Mouse (Mus musculus) cerebellum, postnatal 14 days (tissue): ENCODE measurements around the gene Grin3b.
A peak's percentile ranks its signal among the peaks of the same experiment; 100 is the strongest.

Source experiments
- DNase-seq, 2 experiments: peaks; one replicate each; pipeline ENCODE4 v3.0.0; 2021; ENCODE audit warnings: mixed read lengths in 2 of 2

The Grin3b gene

GRCm38 (mm10) chr10:79970415-79971182, at the start of gene Grin3b:
TSS of gene Grin3b (plus strand) at chr10:79970715.
- DNase-seq: no peak

DNA sequence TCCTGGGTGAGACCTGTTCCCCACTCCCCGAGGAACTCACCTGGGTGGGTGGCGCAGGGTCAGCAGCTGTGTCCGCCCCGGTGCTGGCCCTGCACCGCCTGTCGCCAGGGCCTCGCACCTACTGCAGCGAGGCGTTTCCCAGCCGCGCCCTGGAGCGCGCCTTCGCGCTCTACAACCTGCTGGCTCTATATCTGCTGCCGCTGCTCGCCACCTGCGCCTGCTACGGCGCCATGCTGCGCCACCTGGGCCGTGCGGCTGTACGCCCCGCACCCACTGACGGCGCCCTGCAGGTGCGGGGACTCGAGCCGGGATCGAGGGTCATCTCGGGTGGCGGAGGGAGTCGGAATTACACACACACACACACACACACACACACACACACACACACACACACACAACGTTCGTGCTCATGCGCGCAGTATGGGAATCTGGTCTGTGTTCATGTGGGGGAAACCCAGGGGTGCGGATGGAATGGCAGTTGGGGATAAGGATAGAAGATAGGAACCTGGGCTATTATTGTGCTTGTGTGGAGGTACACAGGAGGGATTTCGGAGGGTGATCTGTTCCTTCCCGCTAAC, 49.5 kb upstream of the Grin3b start, which contains the start of gene R3hdm4:
Gene R3hdm4 (minus strand): TSS at position 251 of the 578 bp plus-strand sequence.
- DNase-seq: peak in 1 of 2 experiments; percentile 43

DNA sequence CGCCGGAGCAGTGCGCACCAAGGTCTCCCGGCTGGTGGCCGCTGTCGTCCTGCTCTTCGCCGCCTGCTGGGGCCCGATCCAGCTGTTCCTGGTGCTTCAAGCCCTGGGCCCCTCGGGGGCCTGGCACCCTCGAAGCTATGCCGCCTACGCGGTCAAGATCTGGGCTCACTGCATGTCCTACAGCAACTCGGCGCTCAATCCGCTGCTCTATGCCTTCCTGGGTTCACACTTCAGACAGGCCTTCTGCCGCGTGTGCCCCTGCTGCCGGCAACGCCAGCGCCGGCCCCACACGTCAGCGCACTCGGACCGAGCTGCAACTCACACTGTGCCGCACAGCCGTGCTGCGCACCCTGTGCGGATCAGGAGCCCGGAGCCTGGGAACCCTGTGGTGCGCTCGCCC, 48.9 kb upstream of the Grin3b start:
- no peak for DNase-seq

- DNase-seq: peak; percentile 98 to 99
Observed at GRCm38 (mm10) chr10:79924998-79925784, 45.3 kb upstream of the Grin3b start.

DNA sequence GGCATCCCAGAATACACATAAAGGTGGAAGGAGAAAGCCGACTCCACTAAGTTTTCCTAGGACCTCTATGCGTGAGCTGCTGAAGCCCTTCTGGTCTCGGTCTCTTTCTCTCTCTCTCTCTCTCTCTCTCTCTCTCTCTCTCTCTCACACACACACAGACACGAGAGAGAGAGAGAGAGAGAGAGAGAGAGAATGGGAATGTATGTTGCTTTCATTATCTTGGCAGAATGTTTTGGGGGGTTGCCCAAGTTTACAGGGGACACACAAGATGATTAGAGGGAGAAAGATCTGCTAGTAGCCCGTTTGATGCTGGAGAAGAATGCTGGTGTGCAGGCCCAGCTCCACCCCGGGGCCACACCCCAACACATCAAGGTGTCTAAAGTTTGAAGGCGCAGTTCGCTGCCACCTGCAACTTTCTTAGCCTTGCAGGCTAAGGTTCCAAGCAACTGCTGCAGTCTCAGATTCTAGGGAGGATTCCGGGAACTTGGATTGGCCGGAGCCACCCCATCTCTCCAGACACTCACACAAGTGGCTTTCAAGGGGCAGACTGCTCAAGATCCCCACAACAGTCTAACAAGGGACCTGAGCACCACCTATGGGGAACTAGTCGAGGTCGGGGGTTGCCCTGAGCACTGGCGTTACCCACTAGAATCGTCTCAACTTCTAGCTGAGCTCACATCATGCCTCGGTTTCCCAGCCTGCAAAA, 44.6 kb upstream of the Grin3b start:
- DNase-seq: peak in 1 of 2 experiments; percentile 46

DNA sequence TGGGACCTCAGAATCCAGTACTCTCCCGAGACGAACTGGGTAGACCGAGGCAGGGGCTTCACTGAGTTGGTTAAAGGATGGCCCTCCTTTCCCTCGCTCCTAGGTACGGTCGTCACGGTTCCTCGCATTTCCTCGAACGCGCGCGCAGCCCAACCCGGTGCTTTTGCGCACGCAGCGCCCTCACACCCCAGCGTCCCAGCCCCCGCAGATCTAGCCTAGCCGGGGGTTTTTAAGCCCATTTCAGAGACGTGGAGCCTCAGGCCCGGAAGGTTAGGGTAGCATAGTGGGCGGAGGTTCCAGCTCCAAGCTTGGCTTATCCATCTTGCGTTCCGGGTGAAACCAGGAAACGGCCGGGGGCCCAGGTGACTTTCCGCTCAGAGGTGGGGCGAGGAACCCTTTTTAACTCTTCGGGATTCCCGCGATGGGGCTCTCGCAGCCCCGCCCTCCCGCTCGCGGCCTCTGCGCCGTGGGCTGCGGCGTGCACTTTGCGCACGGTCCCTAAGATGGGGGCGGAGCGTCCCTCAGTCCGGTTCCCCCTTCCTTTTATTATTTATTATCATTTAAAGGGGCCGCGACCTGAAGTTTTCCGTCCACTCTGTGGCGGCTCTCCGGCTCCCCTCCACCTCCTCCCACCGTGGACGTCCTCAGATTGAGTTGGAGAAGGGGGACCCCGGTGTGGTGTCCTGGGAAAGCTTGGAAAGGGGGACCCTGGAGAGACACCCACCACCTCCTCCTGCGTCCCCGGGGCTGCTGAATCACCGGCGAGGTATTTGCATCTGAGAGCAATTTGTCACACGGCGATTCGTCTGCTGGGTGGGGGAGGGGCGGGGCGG, 43.8 kb upstream of the Grin3b start, which contains the start of gene Arid3a:
Gene Arid3a (plus strand): TSS at position 553 of the 833 bp plus-strand sequence.
- DNase-seq: peak; percentile 89 to 93

- peak; percentile 70 to 71 for DNase-seq
Observed at GRCm38 (mm10) chr10:79927324-79928029, 43.0 kb upstream of the Grin3b start.

DNA sequence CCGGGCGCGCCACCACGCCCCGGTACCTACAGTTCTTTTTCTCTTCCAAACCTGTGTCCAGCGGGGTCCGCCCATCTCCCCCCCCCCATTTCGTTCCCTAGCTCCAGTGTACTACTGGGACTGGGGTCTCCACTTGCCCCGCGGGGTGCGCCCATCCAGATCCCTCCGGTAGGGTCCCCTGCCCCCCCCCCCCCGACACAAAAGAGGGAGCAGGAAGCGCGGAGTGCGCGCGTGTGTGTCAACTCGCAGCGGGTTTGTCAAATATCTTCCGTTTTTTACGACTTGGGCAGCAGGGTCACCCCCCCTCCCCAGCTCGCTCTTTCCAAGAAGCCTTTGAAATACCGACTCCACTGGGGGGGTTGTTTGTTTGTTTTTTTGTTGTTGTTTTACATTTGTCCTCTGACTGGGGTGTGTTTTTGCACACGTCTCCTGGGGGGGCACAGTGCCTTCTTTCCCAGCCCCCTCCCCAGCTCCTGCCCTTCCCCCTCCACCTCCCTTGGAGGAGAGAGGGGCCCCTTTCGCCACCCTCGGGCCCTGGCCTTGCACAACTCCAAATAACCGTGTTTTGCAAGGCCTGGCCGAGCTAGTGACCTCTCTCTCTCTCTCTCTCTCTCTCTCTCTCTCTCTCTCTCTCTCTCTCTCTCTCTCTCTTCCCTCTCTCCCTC, 42.4 kb upstream of the Grin3b start:
- peak; percentile 44 to 50 for DNase-seq

- DNase-seq: peak in 1 of 2 experiments; percentile 57
Observed at GRCm38 (mm10) chr10:79928907-79929701, 41.4 kb upstream of the Grin3b start.

- DNase-seq: no peak
Observed at GRCm38 (mm10) chr10:79929967-79930825, 40.3 kb upstream of the Grin3b start.

GRCm38 (mm10) chr10:79930826-79931186, 39.7 kb upstream of the Grin3b start:
- DNase-seq: peak; percentile 43 to 50

- peak in 1 of 2 experiments; percentile 21 for DNase-seq
Observed at GRCm38 (mm10) chr10:79931797-79932196, 38.7 kb upstream of the Grin3b start.

GRCm38 (mm10) chr10:79932736-79933135, 37.8 kb upstream of the Grin3b start:
- DNase-seq: peak; percentile 63 to 69

DNA sequence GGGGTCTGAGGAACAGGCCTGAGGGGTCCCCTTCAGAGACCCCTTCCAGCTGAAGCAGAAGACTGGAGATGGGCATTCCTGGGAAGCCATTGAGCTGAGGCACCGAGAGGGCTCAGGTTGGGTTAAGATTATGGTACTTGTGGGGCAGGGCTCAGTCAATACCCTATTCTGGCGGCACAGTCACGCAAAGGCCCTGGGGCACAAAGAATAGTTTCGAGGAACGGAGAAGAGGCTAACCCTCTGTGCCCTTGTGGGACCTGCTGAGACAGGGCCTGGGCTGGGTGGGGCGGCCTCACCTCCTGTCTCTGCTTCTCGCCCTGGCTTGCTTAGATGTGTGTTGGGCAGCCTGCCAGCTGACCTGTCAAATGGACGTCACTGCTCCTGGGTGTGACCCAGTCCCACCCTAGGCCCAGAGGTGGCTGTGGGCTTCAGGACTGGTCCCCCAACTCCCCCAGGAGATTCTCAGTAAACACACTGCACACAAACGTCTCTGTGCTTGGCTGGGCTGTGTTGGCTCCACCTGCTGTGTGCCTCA, 37.3 kb upstream of the Grin3b start:
- peak; percentile 47 to 64 for DNase-seq

DNA sequence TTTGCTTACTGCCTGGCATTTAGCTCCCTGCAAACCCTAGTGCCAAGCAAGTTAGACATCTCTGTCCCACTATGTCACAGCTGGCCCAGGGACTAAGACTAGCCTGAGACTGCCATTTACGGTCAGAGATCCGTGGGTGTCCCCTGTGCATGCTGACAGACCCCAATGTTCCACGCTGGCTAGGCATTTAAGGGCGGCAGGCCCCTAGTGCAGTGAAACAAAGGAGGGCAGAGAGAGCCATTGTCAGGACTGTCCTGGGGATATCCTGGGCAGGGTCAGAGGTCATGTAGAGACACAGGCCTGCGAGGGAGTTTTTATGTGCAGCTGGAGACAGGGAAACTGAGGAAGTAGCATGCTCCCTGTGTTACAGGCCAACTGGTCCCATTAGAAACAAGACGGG, 36.7 kb upstream of the Grin3b start:
- DNase-seq: no peak

DNA sequence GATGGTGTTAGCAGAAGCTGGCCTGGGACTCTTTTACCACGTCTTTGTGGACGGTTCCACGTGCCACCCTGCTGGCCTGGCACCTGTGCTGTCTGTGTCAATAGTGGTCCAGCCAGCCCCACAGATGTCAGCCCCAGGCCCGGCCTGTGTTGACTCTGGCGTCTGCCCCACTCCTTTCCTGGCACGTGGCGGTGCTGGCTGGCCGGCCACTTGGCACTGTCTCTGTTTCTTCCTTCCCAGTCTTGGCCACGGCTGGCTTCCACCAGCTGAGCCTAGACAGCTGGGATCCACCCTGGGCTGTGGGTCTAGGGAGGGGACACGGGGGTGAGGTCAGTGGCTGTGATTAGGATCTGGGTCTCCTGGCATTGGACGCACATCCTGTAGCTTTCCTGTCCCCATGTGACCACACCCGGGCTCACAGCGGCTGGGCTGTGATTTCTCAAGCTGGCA, 36.2 kb upstream of the Grin3b start:
- DNase-seq: peak; percentile 88 to 94

DNA sequence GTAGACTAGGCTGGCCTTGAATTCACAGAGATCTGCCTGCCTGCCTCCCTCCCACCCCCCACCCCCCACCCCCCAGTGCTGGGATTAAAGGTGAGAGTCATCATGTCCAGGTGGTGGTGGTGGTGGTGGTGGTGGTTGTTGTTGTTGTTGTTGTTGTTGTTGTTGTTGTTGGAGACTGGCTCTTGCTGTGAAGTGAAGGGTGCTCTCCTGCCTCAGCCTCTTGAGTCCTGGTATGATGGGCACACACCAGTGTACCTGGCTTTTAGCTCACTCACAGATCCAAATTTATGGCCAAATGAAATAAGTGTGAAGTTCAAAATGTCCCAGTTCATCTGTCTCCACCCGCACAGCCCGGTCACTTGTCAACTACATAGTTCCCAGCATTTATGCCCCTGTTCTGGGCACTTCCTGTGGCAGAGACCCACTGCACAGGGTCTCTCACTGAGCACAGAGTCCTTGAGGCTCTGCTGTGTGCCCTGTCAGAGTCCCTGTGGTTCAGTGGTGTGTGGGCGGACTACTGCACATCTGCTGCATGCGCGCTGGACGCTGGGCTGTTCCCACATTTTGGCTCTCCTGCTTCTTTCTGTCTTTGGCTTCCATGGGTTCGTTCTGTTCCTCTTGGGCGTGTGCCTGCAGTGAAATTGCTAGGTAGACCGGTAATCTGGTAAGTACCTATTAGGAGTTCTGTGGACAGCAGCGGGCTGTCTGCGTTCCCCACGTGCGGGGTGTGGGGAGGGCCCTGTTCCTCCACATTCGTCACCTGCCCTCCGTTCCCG, 35.5 kb upstream of the Grin3b start:
- peak; percentile 41 to 55 for DNase-seq
